Mouse (Mus musculus): ENCODE data around the gene Cltrn. TPM values are rescaled to one million over a fixed set of nuclear protein-coding genes. Genes with fewer than 3 reads are reported as not detected.

Cltrn gene
- polyA plus RNA-seq, 1 experiment from 2014 or later: 0.15 TPM

GRCm38 (mm10) chrX:164076040-164076775, 12.4 kb upstream of the Cltrn start, which contains the start of gene Siah1b:
TSS of gene Siah1b (minus strand) at chrX:164076493.
- H3K4me2 ChIP-seq (ENCODE audit: low read depth, low read length): peak within 1 kb of the TSS; percentile 75
- peak within 1 kb of the TSS; percentile 54 for H3K4me3 ChIP-seq (ENCODE audit: low read depth, low read length)
- DNase-seq (ENCODE audit: low spot score): peak; percentile 97
- peak; percentile 99 for ATAC-seq (ENCODE audit: low read depth)
- peak within 1 kb of the TSS; percentile 85 for H3K27ac ChIP-seq (replicated peaks; ENCODE audit: low read depth, low read length)
- 26% methylated on average over 38 of the region's 54 CpGs for WGBS
- H3K9me3 ChIP-seq (ENCODE audit: control insufficient read depth, low read length): no peaks in the 10 kb centered on the region
- H3K4me1 ChIP-seq (ENCODE audit: control insufficient read depth, insufficient read depth, low read length): no peaks in the 10 kb centered on the region
- H3K27me3 ChIP-seq (replicated peaks; ENCODE audit: control insufficient read depth, insufficient read depth, low read length): 0 out of 2 replicates have a peak, but pooled peaks cover 3% of the 10 kb centered on the region
- peak within 1 kb of the TSS; percentile 79 for H3K9ac ChIP-seq (ENCODE audit: low read depth, low read length)
- H3K36me3 ChIP-seq (ENCODE audit: control insufficient read depth, insufficient read depth, low read length): 0 out of 2 replicates have a peak, but pooled peaks cover 8% of the 10 kb centered on the region

GRCm38 (mm10) chrX:164082030-164082429, 6.6 kb upstream of the Cltrn start:
- no peaks in the 10 kb centered on the region for H3K9me3 ChIP-seq (ENCODE audit: control insufficient read depth, low read length)
- peaks cover 7% of the 10 kb centered on the region; the same call in 1 of the 2 replicates for H3K27me3 ChIP-seq (replicated peaks; ENCODE audit: control insufficient read depth, insufficient read depth, low read length)
- H3K4me2 ChIP-seq (ENCODE audit: low read depth, low read length): no peak overlapping the region
- H3K36me3 ChIP-seq (ENCODE audit: control insufficient read depth, insufficient read depth, low read length): no peaks in the 10 kb centered on the region
- no peak for DNase-seq (ENCODE audit: low spot score)
- no peaks in the 10 kb centered on the region for H3K4me1 ChIP-seq (ENCODE audit: control insufficient read depth, insufficient read depth, low read length)
- ATAC-seq (ENCODE audit: low read depth): no peak
- WGBS: 94% methylated on average over 9 of the region's 9 CpGs
- H3K9ac ChIP-seq (ENCODE audit: low read depth, low read length): no peak overlapping the region
- H3K27ac ChIP-seq (replicated peaks; ENCODE audit: low read depth, low read length): no peak overlapping the region
- no peak overlapping the region for H3K4me3 ChIP-seq (ENCODE audit: low read depth, low read length)

GRCm38 (mm10) chrX:164089916-164090315, 1.3 kb downstream of the Cltrn start:
- Histone ChIP-seq H3K27me3 (replicated peaks; ENCODE audit: control insufficient read depth, insufficient read depth, low read length) (peaks cover 10% of the 10 kb centered on the region; the same call in 1 of the 2 replicates), H3K4me1 (ENCODE audit: control insufficient read depth, insufficient read depth, low read length) (no peaks in the 10 kb centered on the region), H3K4me2 (ENCODE audit: low read depth, low read length) (no peak overlapping the region), H3K9me3 (ENCODE audit: control insufficient read depth, low read length) (no peaks in the 10 kb centered on the region), H3K27ac (replicated peaks; ENCODE audit: low read depth, low read length) (no peak overlapping the region), H3K36me3 (ENCODE audit: control insufficient read depth, insufficient read depth, low read length) (no peaks in the 10 kb centered on the region), H3K9ac (ENCODE audit: low read depth, low read length) (no peak overlapping the region), H3K4me3 (ENCODE audit: low read depth, low read length) (no peak overlapping the region)
- DNase-seq (ENCODE audit: low spot score) (no peak), ATAC-seq (ENCODE audit: low read depth) (no peak)
- WGBS: 81% methylated on average over 11 of the region's 11 CpGs

- no peak for ATAC-seq (ENCODE audit: low read depth)
- Histone ChIP-seq H3K27ac (replicated peaks; ENCODE audit: low read depth, low read length) (no peak overlapping the region), H3K36me3 (ENCODE audit: control insufficient read depth, insufficient read depth, low read length) (no peaks in the 10 kb centered on the region), H3K27me3 (replicated peaks; ENCODE audit: control insufficient read depth, insufficient read depth, low read length) (peaks cover 14% of the 10 kb centered on the region; the same call in 1 of the 2 replicates), H3K4me1 (ENCODE audit: control insufficient read depth, insufficient read depth, low read length) (no peaks in the 10 kb centered on the region), H3K9ac (ENCODE audit: low read depth, low read length) (no peak overlapping the region), H3K4me3 (ENCODE audit: low read depth, low read length) (no peak overlapping the region), H3K9me3 (ENCODE audit: control insufficient read depth, low read length) (no peaks in the 10 kb centered on the region), H3K4me2 (ENCODE audit: low read depth, low read length) (no peak overlapping the region)
- WGBS: 43% methylated on average over 7 of the region's 7 CpGs
- peak; percentile 11 for DNase-seq (ENCODE audit: low spot score)
Observed at GRCm38 (mm10) chrX:164092300-164093169, 3.9 kb downstream of the Cltrn start.

GRCm38 (mm10) chrX:164093435-164093834, 4.8 kb downstream of the Cltrn start:
- no peaks in the 10 kb centered on the region for H3K9me3 ChIP-seq (ENCODE audit: control insufficient read depth, low read length)
- DNase-seq (ENCODE audit: low spot score): no peak
- H3K27me3 ChIP-seq (replicated peaks; ENCODE audit: control insufficient read depth, insufficient read depth, low read length): peaks cover 14% of the 10 kb centered on the region; the same call in 1 of the 2 replicates
- no peaks in the 10 kb centered on the region for H3K36me3 ChIP-seq (ENCODE audit: control insufficient read depth, insufficient read depth, low read length)
- no peaks in the 10 kb centered on the region for H3K4me1 ChIP-seq (ENCODE audit: control insufficient read depth, insufficient read depth, low read length)
- WGBS: 83% methylated on average over 5 of the region's 5 CpGs
- no peak for ATAC-seq (ENCODE audit: low read depth)
- H3K4me3 ChIP-seq (ENCODE audit: low read depth, low read length): no peak overlapping the region
- H3K27ac ChIP-seq (replicated peaks; ENCODE audit: low read depth, low read length): no peak overlapping the region
- H3K9ac ChIP-seq (ENCODE audit: low read depth, low read length): no peak overlapping the region
- no peak overlapping the region for H3K4me2 ChIP-seq (ENCODE audit: low read depth, low read length)

- no peak for DNase-seq (ENCODE audit: low spot score)
- WGBS: 76% methylated on average over 2 of the region's 2 CpGs
- Histone ChIP-seq H3K9me3 (ENCODE audit: control insufficient read depth, low read length) (no peaks in the 10 kb centered on the region), H3K9ac (ENCODE audit: low read depth, low read length) (no peak overlapping the region), H3K4me1 (ENCODE audit: control insufficient read depth, insufficient read depth, low read length) (no peaks in the 10 kb centered on the region), H3K36me3 (ENCODE audit: control insufficient read depth, insufficient read depth, low read length) (no peaks in the 10 kb centered on the region), H3K27ac (replicated peaks; ENCODE audit: low read depth, low read length) (no peak overlapping the region), H3K4me2 (ENCODE audit: low read depth, low read length) (no peak overlapping the region), H3K27me3 (replicated peaks; ENCODE audit: control insufficient read depth, insufficient read depth, low read length) (peaks cover 14% of the 10 kb centered on the region), H3K4me3 (ENCODE audit: low read depth, low read length) (no peak overlapping the region)
- no peak for ATAC-seq (ENCODE audit: low read depth)
Observed at GRCm38 (mm10) chrX:164095838-164096237, 7.2 kb downstream of the Cltrn start.

GRCm38 (mm10) chrX:164101483-164101882, 12.9 kb downstream of the Cltrn start:
- H3K36me3 ChIP-seq (ENCODE audit: control insufficient read depth, insufficient read depth, low read length): no peaks in the 10 kb centered on the region
- no peak for DNase-seq (ENCODE audit: low spot score)

GRCm38 (mm10) chrX:164102198-164102597, 13.6 kb downstream of the Cltrn start:
- Histone ChIP-seq H3K27me3 (replicated peaks; ENCODE audit: control insufficient read depth, insufficient read depth, low read length) (no peaks in the 10 kb centered on the region; the same call in 1 of the 2 replicates), H3K4me3 (ENCODE audit: low read depth, low read length) (no peak overlapping the region), H3K9me3 (ENCODE audit: control insufficient read depth, low read length) (no peaks in the 10 kb centered on the region), H3K4me1 (ENCODE audit: control insufficient read depth, insufficient read depth, low read length) (no peaks in the 10 kb centered on the region), H3K9ac (ENCODE audit: low read depth, low read length) (no peak overlapping the region), H3K27ac (replicated peaks; ENCODE audit: low read depth, low read length) (no peak overlapping the region), H3K4me2 (ENCODE audit: low read depth, low read length) (no peak overlapping the region), H3K36me3 (ENCODE audit: control insufficient read depth, insufficient read depth, low read length) (no peaks in the 10 kb centered on the region)
- no peak for DNase-seq (ENCODE audit: low spot score)
- WGBS: 76% methylated on average over 7 of the region's 7 CpGs
- no peak for ATAC-seq (ENCODE audit: low read depth)

More at GRCm38 (mm10) chrX:164101483-164101882, 12.9 kb downstream of the Cltrn start:
- Histone ChIP-seq H3K9me3 (ENCODE audit: control insufficient read depth, low read length) (no peaks in the 10 kb centered on the region), H3K4me1 (ENCODE audit: control insufficient read depth, insufficient read depth, low read length) (no peaks in the 10 kb centered on the region), H3K27me3 (replicated peaks; ENCODE audit: control insufficient read depth, insufficient read depth, low read length) (no peaks in the 10 kb centered on the region; the same call in 1 of the 2 replicates), H3K9ac (ENCODE audit: low read depth, low read length) (no peak overlapping the region), H3K4me3 (ENCODE audit: low read depth, low read length) (no peak overlapping the region), H3K27ac (replicated peaks; ENCODE audit: low read depth, low read length) (no peak overlapping the region), H3K4me2 (ENCODE audit: low read depth, low read length) (no peak overlapping the region)
- no peak for ATAC-seq (ENCODE audit: low read depth)

All from embryonic facial prominence, embryonic 14.5 days (tissue).